Mouse (Mus musculus) embryonic fibroblast, embryonic 13.5 days (primary cell): ENCODE measurements at regions not wholly inside any gene's neighbourhood (a gene's known extent, or its start where the extent isn't known, plus 50 kb on each side); places are given as distances from the start of the nearest gene placed in this dataset.

Experiments
- CTCF ChIP-seq: IDR thresholded peaks from 2 replicates; pipeline ENCODE4 v1.5.1; 2011; ENCODE audit warnings: mild to moderate bottlenecking, control low read depth, low read length, moderate library complexity, borderline replicate concordance; ENCODE audit not compliant: insufficient read depth
- POLR2A ChIP-seq: IDR thresholded peaks from 2 replicates; pipeline ENCODE4 v1.6.1; 2011; ENCODE audit warnings: low read depth, mild to moderate bottlenecking, control low read depth, low read length, moderate library complexity

- no peak for TF ChIP-seq CTCF
- TF ChIP-seq POLR2A, result no peak
These were observed 418.2 kb upstream of the Igfbp7 start for GRCm38 (mm10) chr5:77826063-77826462.
